In the genomic region with DNA sequence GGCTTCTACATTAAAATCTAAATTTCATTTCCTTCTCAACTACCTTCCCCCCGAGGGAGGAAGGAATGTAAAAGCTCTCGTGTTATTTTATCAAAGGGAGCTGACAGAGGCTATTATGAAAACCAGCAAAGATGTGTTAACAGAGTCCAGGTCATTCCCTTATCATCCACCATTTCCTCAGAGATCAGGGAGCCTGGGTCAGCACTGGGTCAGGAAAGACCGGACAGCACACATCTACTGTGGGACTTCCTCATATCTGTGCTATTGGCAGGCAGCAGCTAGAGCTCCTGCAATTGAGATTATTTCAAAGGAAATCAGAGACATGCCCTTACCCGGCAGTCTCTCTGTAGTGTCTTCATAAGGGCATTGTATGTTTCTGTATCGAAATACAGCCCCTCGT, we compare ENCODE assay signal across 26 mouse cellular contexts.
DNase-seq lines count a peak whose midpoint lies in the region; ATAC-seq and TF ChIP-seq lines count a peak whose summit lies in the region.
"Had no signal": no experiment of that assay in that cellular context is flagged by ENCODE, and none has a peak within 500 bp of the region (broad histone marks: within the 10 kb centered on the region; RNA-seq: fewer than 3 reads in every experiment).

No protein-coding gene starts in this region.

- no peak for TF ChIP-seq CTCF in heart, postnatal 0 days (IDR thresholded peaks at IDR 0.05; ENCODE audit: low read depth)

- no peaks in the 10 kb centered on the region for H3K27me3 ChIP-seq in heart, embryonic 11.5 days (ENCODE audit: control insufficient read depth, insufficient read depth, low read length)
- no peaks in the 10 kb centered on the region for H3K27me3 ChIP-seq in heart, embryonic 14.5 days (ENCODE audit: control insufficient read depth, insufficient read depth, low read length)
- no peaks in the 10 kb centered on the region for H3K27me3 ChIP-seq in heart, postnatal 0 days (ENCODE audit: control insufficient read depth, insufficient read depth, low read length)
- no peaks in the 10 kb centered on the region for H3K27me3 ChIP-seq in midbrain, embryonic 11.5 days (ENCODE audit: control insufficient read depth, insufficient read depth, low read length)
- no peaks in the 10 kb centered on the region for H3K27me3 ChIP-seq in midbrain, embryonic 15.5 days (replicated peaks)
- H3K27me3 ChIP-seq: CH12.LX; forebrain, embryonic 13.5 days; hindbrain, embryonic 12.5 days; hindbrain, embryonic 15.5 days had no signal

- intact Hi-C loops in heart, postnatal 25 days (cut with DNase I) = no loop called here
- intact Hi-C loops in heart, postnatal 14 days (cut with DNase I) = no loop called here

- WGBS in heart, embryonic 11.5 days (ENCODE audit: insufficient replicate concordance) = 27% methylated on average over 6 of the region's 6 CpGs
- 13% methylated on average over 6 of the region's 6 CpGs for WGBS in heart, embryonic 14.5 days
- WGBS in heart, postnatal 0 days = 16% methylated on average over 6 of the region's 6 CpGs
- WGBS in midbrain, embryonic 11.5 days = 73% methylated on average over 6 of the region's 6 CpGs
- WGBS in midbrain, embryonic 15.5 days = 57% methylated on average over 6 of the region's 6 CpGs

- no peak overlapping the region for H3K9ac ChIP-seq in heart, embryonic 11.5 days (ENCODE audit: low read depth, low read length)
- H3K9ac ChIP-seq in heart, embryonic 14.5 days (ENCODE audit: low read length) = peak overlapping the region; percentile 27; the same call in 1 of the 2 replicates
- no peak overlapping the region for H3K9ac ChIP-seq in heart, postnatal 0 days (replicated peaks; ENCODE audit: low read depth, low read length)
- H3K9ac ChIP-seq in midbrain, embryonic 11.5 days (ENCODE audit: low read length) = no peak overlapping the region
- H3K9ac ChIP-seq in midbrain, embryonic 15.5 days = no peak overlapping the region
- H3K9ac ChIP-seq: forebrain, embryonic 13.5 days; hindbrain, embryonic 12.5 days; hindbrain, embryonic 15.5 days had no signal

- peak overlapping the region; percentile 41 for H3K4me2 ChIP-seq in heart, embryonic 11.5 days
- H3K4me2 ChIP-seq in heart, embryonic 14.5 days (ENCODE audit: low read length) = peak overlapping the region; percentile 35
- H3K4me2 ChIP-seq in heart, postnatal 0 days (ENCODE audit: low read depth, low read length) = peak overlapping the region; percentile 25
- no peak overlapping the region for H3K4me2 ChIP-seq in midbrain, embryonic 11.5 days
- H3K4me2 ChIP-seq in midbrain, embryonic 15.5 days = no peak overlapping the region
- H3K4me2 ChIP-seq: forebrain, embryonic 13.5 days; hindbrain, embryonic 12.5 days; hindbrain, embryonic 15.5 days had no signal

- H3K4me3 ChIP-seq in heart, embryonic 11.5 days (ENCODE audit: low read depth, low read length) = no peak overlapping the region
- no peak overlapping the region for H3K4me3 ChIP-seq in heart, embryonic 14.5 days (ENCODE audit: control insufficient read depth in 1 of 2, insufficient read depth in 1 of 2, low read depth in 1 of 2, low read length in 2 of 2)
- no peak overlapping the region for H3K4me3 ChIP-seq in heart, postnatal 0 days (ENCODE audit: low read depth, low read length)
- H3K4me3 ChIP-seq in midbrain, embryonic 11.5 days (ENCODE audit: low read depth, low read length) = no peak overlapping the region
- H3K4me3 ChIP-seq in midbrain, embryonic 15.5 days = no peak overlapping the region
- H3K4me3 ChIP-seq: forebrain, embryonic 10.5 days; forebrain, embryonic 13.5 days; hindbrain, embryonic 12.5 days; hindbrain, embryonic 15.5 days had no signal

- peaks cover 12% of the 10 kb centered on the region for H3K4me1 ChIP-seq in heart, embryonic 11.5 days (ENCODE audit: control insufficient read depth, insufficient read depth, low read length)
- H3K4me1 ChIP-seq in heart, embryonic 14.5 days (ENCODE audit: control insufficient read depth in 2 of 2, insufficient read depth in 2 of 2, low read length in 2 of 2) = peaks cover 9 to 12% of the 10 kb centered on the region in 2 experiments; a peak in 3 of 4 replicates
- H3K4me1 ChIP-seq in heart, postnatal 0 days (ENCODE audit: control insufficient read depth, insufficient read depth) = peaks cover 9% of the 10 kb centered on the region; the same call in 1 of the 2 replicates
- no peaks in the 10 kb centered on the region for H3K4me1 ChIP-seq in midbrain, embryonic 11.5 days (ENCODE audit: control insufficient read depth, insufficient read depth, low read length)
- no peaks in the 10 kb centered on the region for H3K4me1 ChIP-seq in midbrain, embryonic 15.5 days
- H3K4me1 ChIP-seq: forebrain, embryonic 13.5 days had no signal

- H3K27ac ChIP-seq in heart, embryonic 11.5 days (ENCODE audit: low read depth, low read length) = 0 out of 2 replicates have a peak overlapping the region, but pooled peaks have one; percentile 31
- peak overlapping the region in 1 of 2 experiments; percentile 11; a peak in 2 of 4 replicates for H3K27ac ChIP-seq in heart, embryonic 14.5 days (replicated peaks in 1 of 2; ENCODE audit: control insufficient read depth in 1 of 2, insufficient read depth in 1 of 2, low read depth in 2 of 2, low read length in 2 of 2)
- no peak overlapping the region for H3K27ac ChIP-seq in heart, postnatal 0 days (ENCODE audit: low read depth)
- no peak overlapping the region for H3K27ac ChIP-seq in midbrain, embryonic 11.5 days (ENCODE audit: low read depth, low read length)
- no peak overlapping the region for H3K27ac ChIP-seq in midbrain, embryonic 15.5 days
- H3K27ac ChIP-seq: forebrain, embryonic 10.5 days; forebrain, embryonic 13.5 days; hindbrain, embryonic 12.5 days; hindbrain, embryonic 15.5 days had no signal

- no peak for DNase-seq in heart, postnatal 25 days (ENCODE audit: low spot score)
- DNase-seq in heart, adult 9 months (ENCODE audit: low spot score in 2 of 2) = no peak
- no peak for DNase-seq in heart, postnatal 0 days (ENCODE audit: low spot score)
- no peak for DNase-seq in heart, postnatal 14 days
- DNase-seq in midbrain, embryonic 11.5 days (ENCODE audit: low spot score, missing footprints) = peak; percentile 83
- DNase-seq: adrenal gland, postnatal 10 days; adrenal gland, postnatal 36 days; B cell, adult 2 months; cerebellum, adult 18-20 months; cerebellum, adult 9-10 months; cerebellum, postnatal 14 days; gastrocnemius, postnatal 10 days; gastrocnemius, postnatal 36 days; kidney, adult 2 months had no signal

- H3K9me3 ChIP-seq in heart, embryonic 11.5 days (replicated peaks; ENCODE audit: control insufficient read depth, low read length) = no peaks in the 10 kb centered on the region
- no peaks in the 10 kb centered on the region for H3K9me3 ChIP-seq in heart, embryonic 14.5 days (ENCODE audit: control insufficient read depth, low read length)
- H3K9me3 ChIP-seq in heart, postnatal 0 days (replicated peaks; ENCODE audit: control insufficient read depth, low read length) = no peaks in the 10 kb centered on the region
- H3K9me3 ChIP-seq in midbrain, embryonic 11.5 days (ENCODE audit: control insufficient read depth, low read length) = no peaks in the 10 kb centered on the region
- H3K9me3 ChIP-seq in midbrain, embryonic 15.5 days = no peaks in the 10 kb centered on the region
- H3K9me3 ChIP-seq: forebrain, embryonic 10.5 days; forebrain, embryonic 13.5 days; G1E; hindbrain, embryonic 12.5 days; hindbrain, embryonic 15.5 days had no signal

- ATAC-seq in heart, embryonic 11.5 days (replicated peaks; ENCODE audit: insufficient number of reproducible peaks, low FRiP score, low TSS enrichment) = peak; percentile 69; the same call in 1 of the 2 replicates
- ATAC-seq in heart, embryonic 14.5 days (ENCODE audit: insufficient number of reproducible peaks, insufficient read depth, low FRiP score, low read depth) = peak; percentile 77
- peak; percentile 51; the same call in 1 of the 2 replicates for ATAC-seq in heart, postnatal 0 days (ENCODE audit: insufficient read depth, low read depth)
- no peak for ATAC-seq in midbrain, embryonic 11.5 days (ENCODE audit: low FRiP score)
- no peak for ATAC-seq in midbrain, embryonic 15.5 days (replicated peaks)
- ATAC-seq: forebrain, embryonic 13.5 days; forebrain, embryonic 16.5 days; intestine, postnatal 0 days; Patski had no signal

- no peak for TF ChIP-seq EP300 in heart, postnatal 0 days (IDR thresholded peaks at IDR 0.05; ENCODE audit: low read depth)

- H3K36me3 ChIP-seq in heart, embryonic 11.5 days (ENCODE audit: control insufficient read depth, insufficient read depth, low read length) = no peaks in the 10 kb centered on the region
- no peaks in the 10 kb centered on the region for H3K36me3 ChIP-seq in heart, embryonic 14.5 days (ENCODE audit: control insufficient read depth, insufficient read depth, low read length)
- peaks cover 19% of the 10 kb centered on the region for H3K36me3 ChIP-seq in heart, postnatal 0 days (replicated peaks; ENCODE audit: control insufficient read depth, insufficient read depth, low read length)
- no peaks in the 10 kb centered on the region for H3K36me3 ChIP-seq in midbrain, embryonic 11.5 days (ENCODE audit: control insufficient read depth, insufficient read depth, low read length)
- no peaks in the 10 kb centered on the region for H3K36me3 ChIP-seq in midbrain, embryonic 15.5 days (replicated peaks)
- H3K36me3 ChIP-seq: forebrain, embryonic 10.5 days; hindbrain, embryonic 12.5 days; hindbrain, embryonic 15.5 days had no signal

Comparison
In these comparisons a context has a peak if more than half of its experiments do, and no peak if none do; other contexts are left out.
1. ATAC-seq: peak in heart, embryonic 11.5 days (single experiment), heart, embryonic 14.5 days (single experiment) and heart, postnatal 0 days (single experiment); none in midbrain, embryonic 11.5 days (single experiment) and midbrain, embryonic 15.5 days (single experiment).
2. H3K4me2 ChIP-seq: peak in heart, embryonic 11.5 days (single experiment), heart, embryonic 14.5 days (single experiment) and heart, postnatal 0 days (single experiment); none in midbrain, embryonic 11.5 days (single experiment) and midbrain, embryonic 15.5 days (single experiment).